Mouse (Mus musculus) embryonic fibroblast, embryonic 13.5 days (primary cell): Measurements from ENCODE around the gene Itgb2. TPM values are rescaled to one million over a fixed set of nuclear protein-coding genes. Genes with fewer than 3 reads are reported as not detected.

Experiments used
- H3K27ac ChIP-seq: 2 replicates; pipeline ENCODE4 v1.5.1; 2012; ENCODE audit warnings: low read length, control low read depth, inconsistent platforms; ENCODE audit not compliant: insufficient read depth
- H3K4me1 ChIP-seq: 2 replicates; pipeline ENCODE4 v1.6.1; 2011; ENCODE audit warnings: low read length; ENCODE audit not compliant: control insufficient read depth, insufficient read depth
- H3K4me3 ChIP-seq: 2 replicates; pipeline ENCODE4 v1.5.1; 2011; ENCODE audit warnings: mild to moderate bottlenecking, control low read depth, low read length; ENCODE audit not compliant: insufficient read depth
- CTCF ChIP-seq: IDR thresholded peaks from 2 replicates; pipeline ENCODE4 v1.5.1; 2011; ENCODE audit warnings: mild to moderate bottlenecking, control low read depth, low read length, moderate library complexity, borderline replicate concordance; ENCODE audit not compliant: insufficient read depth
- POLR2A ChIP-seq: IDR thresholded peaks from 2 replicates; pipeline ENCODE4 v1.6.1; 2011; ENCODE audit warnings: low read depth, mild to moderate bottlenecking, control low read depth, low read length, moderate library complexity
- polyA plus RNA-seq: library from polyadenylated mRNA; stranded (reverse); fragments of >200 nt; gene quantifications from 2 replicates; pipeline ENCODE4 v1.2.4, GENCODE M21; 2011; ENCODE audit warnings: low read depth; ENCODE audit not compliant: missing spikeins, insufficient read length

Gene Itgb2
- polyA plus RNA-seq, 1 experiment, result 1.4 TPM

DNA sequence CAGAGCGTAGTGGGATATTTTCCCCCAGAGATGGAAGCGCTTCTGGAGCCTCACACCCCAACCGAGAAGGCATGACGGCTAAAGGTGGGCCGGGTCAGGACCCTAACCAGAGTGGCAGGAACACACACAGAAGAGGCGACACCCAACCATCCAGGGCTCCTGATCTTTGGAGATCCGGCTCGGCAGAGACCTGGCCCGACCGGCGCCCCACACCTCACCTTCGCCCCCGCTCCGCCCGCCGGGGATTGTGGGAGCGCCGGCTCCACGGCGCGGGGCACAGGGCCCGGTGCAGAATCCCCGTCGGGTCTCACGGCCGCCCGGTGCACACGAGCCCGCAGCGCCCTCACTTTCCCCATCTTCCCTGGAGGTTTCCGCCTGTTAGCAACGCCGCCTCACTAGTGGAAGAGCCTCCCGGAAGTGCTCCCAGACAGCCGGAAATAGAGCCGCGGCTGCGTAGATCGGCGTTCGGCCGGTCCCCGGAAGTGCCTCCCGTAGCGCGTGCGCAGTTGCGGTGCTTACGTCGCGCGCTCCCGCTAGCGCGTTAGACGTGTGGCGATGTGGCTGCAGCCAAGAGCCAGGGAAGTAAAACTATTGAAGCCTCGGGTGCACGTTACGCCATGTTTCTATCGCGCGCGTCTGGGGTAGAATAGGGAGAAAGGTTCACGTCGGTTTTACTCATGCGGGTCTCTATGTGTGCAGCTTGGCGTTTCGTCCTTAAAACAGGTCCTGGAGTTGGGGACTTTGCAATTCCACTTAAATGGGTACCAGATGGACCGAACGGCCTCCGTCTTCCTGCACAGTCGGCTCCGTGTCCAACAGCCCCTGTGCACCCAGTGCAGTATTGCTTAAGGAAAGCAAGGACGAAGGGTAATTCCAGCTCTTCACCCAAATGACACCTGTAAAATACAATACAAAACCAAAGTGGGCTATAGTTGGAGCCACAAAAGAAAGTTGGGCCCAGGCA is 14.4 kb upstream of the Itgb2 start, which contains the start of gene Fam207a:
Gene Fam207a (minus strand): TSS at position 401 of the 964 bp plus-strand sequence.
- H3K27ac ChIP-seq, result peak within 1 kb of the TSS; percentile 65
- H3K4me3 ChIP-seq, result peak within 1 kb of the TSS; percentile 95
- peaks cover 5% of the 10 kb centered on the region; the same call in 1 of the 2 replicates for H3K4me1 ChIP-seq
- TF ChIP-seq CTCF (no peak), POLR2A (peak; percentile 97)

DNA sequence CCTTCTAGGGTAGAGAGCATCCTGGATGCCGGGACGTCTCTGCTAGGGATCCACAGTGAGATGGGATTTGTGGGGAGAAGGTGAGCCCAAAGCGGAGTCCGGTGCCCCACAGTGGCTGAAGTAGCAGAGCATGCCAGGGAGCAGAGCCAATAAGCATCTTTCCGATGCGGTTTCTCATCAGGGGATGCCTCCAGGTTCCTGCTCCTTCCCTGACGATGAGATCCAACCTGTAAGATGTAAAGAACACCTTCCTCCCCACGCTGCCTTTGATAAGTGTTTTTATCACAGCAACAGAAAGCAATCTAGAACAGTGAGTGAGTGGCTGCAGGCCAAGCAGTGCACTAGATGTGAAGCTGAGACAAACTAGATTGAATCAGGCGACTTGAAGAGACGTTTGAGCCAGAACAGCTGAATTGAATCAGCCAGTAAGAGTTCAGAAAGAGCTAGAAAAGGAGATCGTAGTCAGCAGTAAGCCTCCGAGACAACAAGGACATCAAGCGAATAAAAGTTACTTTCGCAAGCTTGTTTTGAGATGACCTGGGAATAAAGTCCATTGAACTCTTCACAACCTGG is 13.6 kb upstream of the Itgb2 start:
- peaks cover 5% of the 10 kb centered on the region; the same call in 1 of the 2 replicates for H3K4me1 ChIP-seq
- H3K27ac ChIP-seq, result peak overlapping the region; percentile 65
- TF ChIP-seq POLR2A (peak; percentile 44; the same call in 1 of the 2 replicates), CTCF (no peak)
- peak overlapping the region; percentile 47 for H3K4me3 ChIP-seq

- no peak overlapping the region for H3K27ac ChIP-seq
These were observed 12.9 kb upstream of the Itgb2 start for GRCm38 (mm10) chr10:77517066-77517620.

DNA sequence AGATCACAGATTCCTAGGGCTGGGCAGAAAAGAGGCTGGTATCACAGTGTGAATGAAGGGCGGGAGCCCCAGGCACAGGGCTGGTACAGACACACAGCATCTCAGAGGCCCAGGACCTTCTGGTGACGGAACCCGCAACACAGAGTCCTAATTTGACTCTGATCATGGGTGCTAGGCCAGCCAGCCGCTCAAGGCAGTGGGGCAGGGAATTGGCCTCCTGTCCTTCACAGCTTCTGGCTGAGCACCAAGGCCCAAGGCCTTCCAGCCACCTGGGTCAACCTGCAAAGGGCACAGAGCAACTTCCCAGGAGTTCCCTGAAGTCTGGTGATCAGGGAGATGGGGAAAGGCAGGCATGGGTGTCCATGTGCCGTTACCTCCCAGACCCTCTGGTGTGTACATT is 12.3 kb upstream of the Itgb2 start:
- TF ChIP-seq POLR2A, result no peak
- TF ChIP-seq CTCF, result no peak
- no peak overlapping the region for H3K27ac ChIP-seq
- peaks cover 5% of the 10 kb centered on the region; the same call in 1 of the 2 replicates for H3K4me1 ChIP-seq
- no peak overlapping the region for H3K4me3 ChIP-seq

More at GRCm38 (mm10) chr10:77517066-77517620, 12.9 kb upstream of the Itgb2 start:
- Histone ChIP-seq H3K4me3 (no peak overlapping the region), H3K4me1 (peaks cover 5% of the 10 kb centered on the region; the same call in 1 of the 2 replicates)
- peak; percentile 88 for TF ChIP-seq CTCF
- no peak for TF ChIP-seq POLR2A

GRCm38 (mm10) chr10:77519191-77519590 is 10.9 kb upstream of the Itgb2 start:
- no peak overlapping the region for H3K27ac ChIP-seq
- TF ChIP-seq POLR2A (no peak), CTCF (no peak)
- H3K4me1 ChIP-seq, result peaks cover 3% of the 10 kb centered on the region; the same call in 1 of the 2 replicates
- no peak overlapping the region for H3K4me3 ChIP-seq

GRCm38 (mm10) chr10:77520497-77520896 is 9.6 kb upstream of the Itgb2 start:
- TF ChIP-seq CTCF (no peak), POLR2A (no peak)
- Histone ChIP-seq H3K27ac (no peak overlapping the region), H3K4me3 (no peak overlapping the region), H3K4me1 (no peaks in the 10 kb centered on the region; the same call in 1 of the 2 replicates)

GRCm38 (mm10) chr10:77522021-77522731 is 7.9 kb upstream of the Itgb2 start:
- no peak for TF ChIP-seq CTCF
- no peak for TF ChIP-seq POLR2A
- no peak overlapping the region for H3K4me3 ChIP-seq
- no peaks in the 10 kb centered on the region; the same call in 1 of the 2 replicates for H3K4me1 ChIP-seq
- no peak overlapping the region for H3K27ac ChIP-seq

- H3K4me3 ChIP-seq, result no peak overlapping the region
- H3K4me1 ChIP-seq, result no peaks in the 10 kb centered on the region; the same call in 1 of the 2 replicates
- TF ChIP-seq POLR2A (no peak), CTCF (no peak)
- no peak overlapping the region for H3K27ac ChIP-seq
These were observed 7.3 kb upstream of the Itgb2 start for GRCm38 (mm10) chr10:77522746-77523145.

- no peak overlapping the region for H3K27ac ChIP-seq
- no peaks in the 10 kb centered on the region; the same call in 1 of the 2 replicates for H3K4me1 ChIP-seq
- TF ChIP-seq CTCF, result no peak
- TF ChIP-seq POLR2A, result no peak
- no peak overlapping the region for H3K4me3 ChIP-seq
These were observed 6.7 kb upstream of the Itgb2 start for GRCm38 (mm10) chr10:77523321-77523720.
